Mouse (Mus musculus) midbrain, embryonic 12.5 days (tissue): ENCODE results near the gene Pitpnc1. TPM values are rescaled to one million over a fixed set of nuclear protein-coding genes. Genes with fewer than 3 reads are reported as not detected.
A peak's percentile ranks its signal among the peaks of the same experiment; 100 is the strongest.

Experiments
- ATAC-seq: fragments of 200-750 bp; cut with Nextera tagmentation; 2 replicates; pipeline ENCODE4 v1.8.0; 2017; ENCODE audit warnings: low read depth, moderate TSS enrichment, moderate library complexity; ENCODE audit not compliant: low FRiP score
- H3K27ac ChIP-seq: fragments of 300-500 bp; sonication (generic); replicated peaks from 2 replicates; pipeline ENCODE4 v1.5.1; 2016; ENCODE audit warnings: mild to moderate bottlenecking
- H3K27me3 ChIP-seq: fragments of 300-500 bp; sonication (generic); 2 replicates; pipeline ENCODE4 v1.6.1; 2016; ENCODE audit warnings: mild to moderate bottlenecking
- H3K36me3 ChIP-seq: fragments of 300-500 bp; sonication (generic); 2 replicates; pipeline ENCODE4 v1.6.1; 2016
- H3K4me1 ChIP-seq: fragments of 300-500 bp; sonication (generic); 2 replicates; pipeline ENCODE4 v1.6.1; 2016
- H3K4me2 ChIP-seq: fragments of 300-500 bp; sonication (generic); replicated peaks from 2 replicates; pipeline ENCODE4 v1.6.1; 2016; ENCODE audit warnings: mild to moderate bottlenecking, moderate library complexity
- H3K4me3 ChIP-seq: fragments of 300-500 bp; sonication (generic); 2 replicates; pipeline ENCODE4 v1.5.1; 2016; ENCODE audit warnings: mild to moderate bottlenecking
- H3K9ac ChIP-seq: fragments of 300-500 bp; sonication (generic); replicated peaks from 2 replicates; pipeline ENCODE4 v1.6.1; 2016; ENCODE audit warnings: mild to moderate bottlenecking, moderate library complexity
- H3K9me3 ChIP-seq: fragments of 300-500 bp; sonication (generic); 2 replicates; pipeline ENCODE4 v1.6.1; 2016; ENCODE audit warnings: mild to moderate bottlenecking
- WGBS: fragments of 180-500 bp; shearing (Covaris S2); methylation state at CpG from one replicate; pipeline ENCODE4 v1.1.7; 2016; 5-methylcytosine and 5-hydroxymethylcytosine counted together
- polyA plus RNA-seq: library from polyadenylated mRNA; unstranded; fragments of >200 nt; fragmentation: Nextera tagmentation; extraction: Ambion mirVana; gene quantifications from 2 replicates; pipeline ENCODE4 v1.2.1, GENCODE M21; 2016

Pitpnc1 gene
- polyA plus RNA-seq, 1 experiment from 2014 or later: 32.3 TPM

GRCm38 (mm10) chr11:107251460-107251859 is 219.0 kb downstream of the Pitpnc1 start:
- Histone ChIP-seq H3K4me3 (no peak overlapping the region), H3K4me2 (no peak overlapping the region), H3K9me3 (no peaks in the 10 kb centered on the region), H3K9ac (no peak overlapping the region), H3K27ac (no peak overlapping the region), H3K27me3 (no peaks in the 10 kb centered on the region), H3K36me3 (peaks cover 26% of the 10 kb centered on the region), H3K4me1 (no peaks in the 10 kb centered on the region)
- ATAC-seq: no peak
- WGBS: 87% methylated on average over 7 of the region's 7 CpGs

- peaks cover 26% of the 10 kb centered on the region for H3K36me3 ChIP-seq
- H3K4me2 ChIP-seq: no peak overlapping the region
- 94% methylated on average over 8 of the region's 8 CpGs for WGBS
- no peak overlapping the region for H3K4me3 ChIP-seq
- no peak overlapping the region for H3K9ac ChIP-seq
- 0 out of 2 replicates have a peak, but pooled peaks cover under 1% of the 10 kb centered on the region for H3K9me3 ChIP-seq
- H3K27me3 ChIP-seq: no peaks in the 10 kb centered on the region
- no peak for ATAC-seq
- no peak overlapping the region for H3K27ac ChIP-seq
- no peaks in the 10 kb centered on the region for H3K4me1 ChIP-seq
These were observed 219.6 kb downstream of the Pitpnc1 start for GRCm38 (mm10) chr11:107250882-107251281.

- Histone ChIP-seq H3K4me3 (no peak overlapping the region), H3K9ac (no peak overlapping the region), H3K4me2 (no peak overlapping the region), H3K27me3 (no peaks in the 10 kb centered on the region), H3K36me3 (peaks cover 29% of the 10 kb centered on the region), H3K4me1 (no peaks in the 10 kb centered on the region), H3K27ac (no peak overlapping the region), H3K9me3 (0 out of 2 replicates have a peak, but pooled peaks cover 5% of the 10 kb centered on the region)
- ATAC-seq: no peak
- 97% methylated on average over 7 of the region's 7 CpGs for WGBS
These were observed 221.7 kb downstream of the Pitpnc1 start for GRCm38 (mm10) chr11:107248753-107249152.

- Histone ChIP-seq H3K4me2 (no peak overlapping the region), H3K9me3 (0 out of 2 replicates have a peak, but pooled peaks cover 5% of the 10 kb centered on the region), H3K4me1 (peaks cover 8% of the 10 kb centered on the region; the same call in 1 of the 2 replicates), H3K4me3 (no peak overlapping the region), H3K9ac (no peak overlapping the region), H3K27me3 (no peaks in the 10 kb centered on the region), H3K27ac (no peak overlapping the region), H3K36me3 (0 out of 2 replicates have a peak, but pooled peaks cover 14% of the 10 kb centered on the region)
- 92% methylated on average over 7 of the region's 7 CpGs for WGBS
- no peak for ATAC-seq
These were observed 224.8 kb downstream of the Pitpnc1 start for GRCm38 (mm10) chr11:107245657-107246056.

GRCm38 (mm10) chr11:107243126-107243525 is 227.4 kb downstream of the Pitpnc1 start:
- Histone ChIP-seq H3K27me3 (no peaks in the 10 kb centered on the region), H3K27ac (0 out of 2 replicates have a peak overlapping the region, but pooled peaks have one; percentile 20)
- WGBS: 58% methylated on average over 6 of the region's 6 CpGs

GRCm38 (mm10) chr11:107241678-107242077 is 228.8 kb downstream of the Pitpnc1 start:
- Histone ChIP-seq H3K27me3 (no peaks in the 10 kb centered on the region), H3K36me3 (0 out of 2 replicates have a peak, but pooled peaks cover 3% of the 10 kb centered on the region), H3K27ac (no peak overlapping the region), H3K4me2 (no peak overlapping the region), H3K9me3 (0 out of 2 replicates have a peak, but pooled peaks cover 5% of the 10 kb centered on the region), H3K4me1 (peaks cover 8% of the 10 kb centered on the region; the same call in 1 of the 2 replicates), H3K9ac (no peak overlapping the region), H3K4me3 (no peak overlapping the region)
- 91% methylated on average over 7 of the region's 7 CpGs for WGBS
- ATAC-seq: no peak

More at GRCm38 (mm10) chr11:107243126-107243525, 227.4 kb downstream of the Pitpnc1 start:
- Histone ChIP-seq H3K36me3 (0 out of 2 replicates have a peak, but pooled peaks cover 3% of the 10 kb centered on the region), H3K4me3 (no peak overlapping the region), H3K4me2 (no peak overlapping the region), H3K9me3 (0 out of 2 replicates have a peak, but pooled peaks cover 5% of the 10 kb centered on the region), H3K9ac (no peak overlapping the region), H3K4me1 (peaks cover 8% of the 10 kb centered on the region; the same call in 1 of the 2 replicates)
- ATAC-seq: no peak

GRCm38 (mm10) chr11:107238506-107238905 is 232.0 kb downstream of the Pitpnc1 start:
- Histone ChIP-seq H3K36me3 (0 out of 2 replicates have a peak, but pooled peaks cover 7% of the 10 kb centered on the region), H3K4me3 (no peak overlapping the region), H3K9me3 (no peaks in the 10 kb centered on the region), H3K27ac (no peak overlapping the region), H3K27me3 (no peaks in the 10 kb centered on the region), H3K4me2 (no peak overlapping the region), H3K9ac (no peak overlapping the region), H3K4me1 (peaks cover 8% of the 10 kb centered on the region; the same call in 1 of the 2 replicates)
- ATAC-seq: no peak
- 91% methylated on average over 6 of the region's 6 CpGs for WGBS

- Histone ChIP-seq H3K4me1 (no peaks in the 10 kb centered on the region), H3K27me3 (no peaks in the 10 kb centered on the region), H3K9me3 (no peaks in the 10 kb centered on the region), H3K4me3 (no peak overlapping the region), H3K27ac (no peak overlapping the region), H3K4me2 (no peak overlapping the region), H3K36me3 (0 out of 2 replicates have a peak, but pooled peaks cover 7% of the 10 kb centered on the region), H3K9ac (no peak overlapping the region)
- ATAC-seq: no peak
- WGBS: 94% methylated on average over 4 of the region's 4 CpGs
These were observed 233.0 kb downstream of the Pitpnc1 start for GRCm38 (mm10) chr11:107237532-107237931.

- WGBS: 93% methylated on average over 5 of the region's 5 CpGs
- Histone ChIP-seq H3K9ac (no peak overlapping the region), H3K4me3 (no peak overlapping the region), H3K27me3 (no peaks in the 10 kb centered on the region), H3K27ac (no peak overlapping the region), H3K9me3 (0 out of 2 replicates have a peak, but pooled peaks cover under 1% of the 10 kb centered on the region), H3K36me3 (peaks cover 26% of the 10 kb centered on the region), H3K4me2 (no peak overlapping the region), H3K4me1 (no peaks in the 10 kb centered on the region; the same call in 1 of the 2 replicates)
- ATAC-seq: no peak
These were observed 237.1 kb downstream of the Pitpnc1 start for GRCm38 (mm10) chr11:107233252-107233890.

- Histone ChIP-seq H3K9ac (no peak overlapping the region), H3K4me3 (no peak overlapping the region), H3K27ac (no peak overlapping the region), H3K9me3 (0 out of 2 replicates have a peak, but pooled peaks cover 6% of the 10 kb centered on the region), H3K4me1 (no peaks in the 10 kb centered on the region; the same call in 1 of the 2 replicates), H3K4me2 (no peak overlapping the region), H3K36me3 (peaks cover 36% of the 10 kb centered on the region), H3K27me3 (no peaks in the 10 kb centered on the region)
- whole genome bisulfite sequencing: 72% methylated on average over 10 of the region's 10 CpGs
- no peak for ATAC-seq
These were observed 240.4 kb downstream of the Pitpnc1 start for GRCm38 (mm10) chr11:107230128-107230527.

- Histone ChIP-seq H3K4me3 (no peak overlapping the region), H3K9ac (no peak overlapping the region), H3K9me3 (0 out of 2 replicates have a peak, but pooled peaks cover 6% of the 10 kb centered on the region), H3K4me2 (no peak overlapping the region), H3K27me3 (no peaks in the 10 kb centered on the region), H3K36me3 (peaks cover 22% of the 10 kb centered on the region), H3K27ac (no peak overlapping the region), H3K4me1 (peaks cover 12% of the 10 kb centered on the region)
- WGBS: 94% methylated on average over 1 of the region's 1 CpGs
- no peak for ATAC-seq
These were observed 244.1 kb downstream of the Pitpnc1 start for GRCm38 (mm10) chr11:107226431-107226830.

GRCm38 (mm10) chr11:107226013-107226412 is 244.5 kb downstream of the Pitpnc1 start:
- H3K27ac ChIP-seq: no peak overlapping the region
- peaks cover 12% of the 10 kb centered on the region for H3K4me1 ChIP-seq
- H3K4me3 ChIP-seq: no peak overlapping the region
- 0 out of 2 replicates have a peak, but pooled peaks cover 6% of the 10 kb centered on the region for H3K9me3 ChIP-seq
- H3K27me3 ChIP-seq: no peaks in the 10 kb centered on the region
- H3K4me2 ChIP-seq: no peak overlapping the region
- 94% methylated on average over 10 of the region's 10 CpGs for WGBS
- no peak overlapping the region for H3K9ac ChIP-seq
- H3K36me3 ChIP-seq: peaks cover 19% of the 10 kb centered on the region
- no peak for ATAC-seq
